In the genomic region with DNA sequence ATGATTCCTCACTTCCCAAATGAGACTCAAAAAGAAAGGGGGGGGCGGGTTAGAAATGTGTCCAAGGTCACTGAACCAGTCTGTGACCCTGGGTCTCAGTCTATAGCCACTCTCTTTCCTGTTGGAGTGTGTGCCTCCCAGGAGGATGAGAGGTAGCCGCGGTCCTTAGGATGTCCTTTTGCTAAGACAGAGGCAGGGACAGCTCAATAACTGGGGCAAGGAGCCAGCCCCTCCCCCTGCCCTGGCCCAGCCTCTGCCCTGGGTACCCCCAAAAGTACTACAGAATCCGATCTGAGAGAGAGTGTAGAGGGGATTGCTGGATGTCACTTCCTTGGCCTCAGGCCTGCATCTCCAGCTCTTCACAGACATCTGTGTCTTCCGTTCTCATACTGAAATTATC, we compare ENCODE assay signal across 12 mouse cellular contexts. TPM values are rescaled to one million over a fixed set of nuclear protein-coding genes. Genes with fewer than 3 reads are reported as not detected.
DNase-seq lines count a peak whose midpoint lies in the region; TF ChIP-seq lines count a peak whose summit lies in the region.
"Had no signal": no experiment of that assay in that cellular context is flagged by ENCODE, and none has a peak within 500 bp of the region (broad histone marks: within the 10 kb centered on the region; RNA-seq: fewer than 3 reads in every experiment).

No protein-coding gene starts in this region.

- 47% methylated on average over 5 of the region's 5 CpGs for WGBS in heart, adult 2 months

- DNase-seq in heart, adult 2 months, result peak in 1 of 2 experiments; percentile 30
- no peak for DNase-seq in heart, adult 9 months (ENCODE audit: low spot score in 2 of 2)
- peak; percentile 4 for DNase-seq in kidney, adult 11 months
- DNase-seq in kidney, postnatal 10 days, result no peak
- DNase-seq in testis, postnatal 10 days (ENCODE audit: low spot score), result peak; percentile 51
- DNase-seq in testis, postnatal 14 days (ENCODE audit: low spot score), result no peak
- no peak for DNase-seq in embryo, embryonic 9.5 days (ENCODE audit: extremely low spot score)
- DNase-seq: adrenal gland, postnatal 14 days; gastrocnemius, postnatal 25 days; right cerebral cortex, adult 18-20 months; spleen, adult 18-20 months had no signal

- no peaks in the 10 kb centered on the region for H3K27me3 ChIP-seq in heart, adult 2 months (ENCODE audit: control insufficient read depth, insufficient read depth, low read length)
- H3K27me3 ChIP-seq: embryonic facial prominence, embryonic 12.5 days had no signal

- no peak for TF ChIP-seq POLR2A in heart, adult 2 months (IDR thresholded peaks at IDR 0.05; ENCODE audit: insufficient read depth, low read depth, low read length)

- H3K9ac ChIP-seq in heart, adult 2 months (ENCODE audit: low read depth, low read length), result 0 out of 2 replicates have a peak overlapping the region, but pooled peaks have one; percentile 7
- H3K9ac ChIP-seq: embryonic facial prominence, embryonic 12.5 days had no signal

- peak overlapping the region; percentile 29 for H3K27ac ChIP-seq in heart, adult 2 months
- H3K27ac ChIP-seq: embryonic facial prominence, embryonic 12.5 days had no signal

- no peaks in the 10 kb centered on the region for H3K79me2 ChIP-seq in heart, adult 2 months (replicated peaks; ENCODE audit: control insufficient read depth, insufficient read depth, low read length)

- H3K4me3 ChIP-seq in heart, adult 2 months, result no peak overlapping the region
- H3K4me3 ChIP-seq: embryonic facial prominence, embryonic 12.5 days had no signal

- no peak for TF ChIP-seq EP300 in heart, adult 2 months (IDR thresholded peaks at IDR 0.05; ENCODE audit: insufficient read depth, low read depth, low read length)

- H3K4me1 ChIP-seq in heart, adult 2 months (ENCODE audit: control insufficient read depth, insufficient read depth, low read length), result peaks cover 15% of the 10 kb centered on the region
- H3K4me1 ChIP-seq: embryonic facial prominence, embryonic 12.5 days had no signal

- intact Hi-C loops in heart, adult 2 months (cut with DNase I), result loop anchor here (5.0 kb wide), 1 partner anchor 173 kb away; no protein-coding TSS in a partner anchor

- H3K36me3 ChIP-seq in heart, adult 2 months (ENCODE audit: control insufficient read depth, insufficient read depth, low read length), result peaks cover 16% of the 10 kb centered on the region; the same call in 1 of the 2 replicates

- TF ChIP-seq CTCF in heart, adult 2 months (IDR thresholded peaks at IDR 0.05), result no peak

RNA-seq across cellular contexts. Expression of gene Tsc22d4, which starts 9.9 kb away (rescaled TPM):
- total RNA-seq in heart, adult 2 months (2021), result 100 to 1,000 TPM; 254 to 258 TPM
- polyA plus RNA-seq in heart, adult 2 months (2012; rRNA removed), result 223 and 251 TPM in 2 replicates

RNA-seq across cellular contexts. Expression of gene Nyap1, which starts 14.0 kb away (rescaled TPM):
- total RNA-seq in heart, adult 2 months (2021), result 1 to 10 TPM in 1 of 2 experiments, under 1 TPM in 1; 0.94 to 1.2 TPM
- 1.6 and 1.7 TPM in 2 replicates for polyA plus RNA-seq in heart, adult 2 months (2012; rRNA removed)

RNA-seq across cellular contexts. Expression of gene Ppp1r35, which starts 23.2 kb away (rescaled TPM):
- total RNA-seq in heart, adult 2 months (2021), result 10 to 100 TPM in 1 of 2 experiments, 1 to 10 TPM in 1; 7.4 to 10.8 TPM
- polyA plus RNA-seq in heart, adult 2 months (2012; rRNA removed), result 6.8 and 12.0 TPM in 2 replicates

RNA-seq across cellular contexts. Expression of gene Mepce, which starts 32.0 kb away (rescaled TPM):
- 10 to 100 TPM; 21.3 to 26.0 TPM for total RNA-seq in heart, adult 2 months (2021)
- 24.1 and 31.5 TPM in 2 replicates for polyA plus RNA-seq in heart, adult 2 months (2012; rRNA removed)

RNA-seq across cellular contexts. Expression of gene Zcwpw1, which starts 32.2 kb away (rescaled TPM):
- total RNA-seq in heart, adult 2 months (2021), result under 1 TPM; 0.44 to 0.52 TPM
- polyA plus RNA-seq in heart, adult 2 months (2012; rRNA removed), result 0.39 and 0.50 TPM in 2 replicates

Comparison
In these comparisons a context has a peak if more than half of its experiments do, and no peak if none do; other contexts are left out.
1. DNase-seq: peak in kidney, adult 11 months (single experiment) and testis, postnatal 10 days (single experiment); none in heart, adult 9 months (0 of 2), kidney, postnatal 10 days (single experiment), testis, postnatal 14 days (single experiment) and embryo, embryonic 9.5 days (single experiment).